Mouse (Mus musculus) fat pad, adult 2 months (tissue): ENCODE results near the gene Trim71.

Experiments
- DNase-seq: peaks from one replicate; pipeline ENCODE4 v3.0.0-alpha.2; 2011; ENCODE audit warnings: low read depth, low spot score; ENCODE audit errors: extremely low read depth

The Trim71 gene

GRCm38 (mm10) chr9:114487481-114488258 lies 76.5 kb downstream of the Trim71 start:
- no peak for DNase-seq

- no peak for DNase-seq
Measured at GRCm38 (mm10) chr9:114486808-114487207, 77.4 kb downstream of the Trim71 start.

GRCm38 (mm10) chr9:114484771-114485170 lies 79.4 kb downstream of the Trim71 start:
- no peak for DNase-seq

- no peak for DNase-seq
Measured at GRCm38 (mm10) chr9:114480940-114481339, 83.2 kb downstream of the Trim71 start.

DNA sequence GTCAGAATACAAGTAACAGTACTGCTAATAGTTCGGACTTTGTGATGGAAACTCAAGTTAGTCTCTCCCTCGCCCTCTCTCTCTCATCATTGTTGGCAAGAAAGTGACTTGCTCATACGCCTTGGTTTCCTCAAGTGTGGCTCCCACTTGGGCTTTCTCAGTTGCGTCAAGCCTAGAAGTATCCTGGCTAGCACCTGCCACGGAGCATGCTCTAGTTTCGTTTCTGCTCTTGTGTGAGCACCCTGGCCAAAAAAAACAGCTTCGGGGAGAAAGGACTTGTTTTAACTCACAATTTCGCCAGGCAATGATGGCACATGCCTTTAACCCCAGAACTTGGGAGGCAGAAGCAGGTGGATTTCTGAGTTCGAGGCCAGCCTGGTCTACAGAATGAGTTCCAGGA lies 87.2 kb downstream of the Trim71 start:
- DNase-seq, result peak; percentile 19

GRCm38 (mm10) chr9:114471892-114472291 lies 92.3 kb downstream of the Trim71 start:
- DNase-seq, result no peak

DNA sequence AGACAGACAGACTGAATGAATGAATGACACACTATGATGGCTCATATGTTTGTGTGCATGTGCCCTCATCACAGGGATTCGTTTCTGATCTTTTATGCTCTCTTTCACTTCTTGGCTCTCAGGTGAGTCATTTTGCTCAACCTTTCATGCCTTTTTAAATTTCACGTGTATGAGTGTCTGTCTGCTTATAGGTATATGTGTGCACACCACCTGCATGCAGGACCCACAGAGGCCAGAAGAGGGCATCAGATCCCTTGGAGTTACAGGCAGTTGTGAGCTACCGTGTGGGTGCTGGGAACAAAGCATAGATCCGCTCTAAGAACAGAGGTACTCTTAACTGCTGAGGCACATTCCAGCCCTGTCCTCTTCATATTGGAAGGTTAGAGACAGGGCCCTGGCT lies 95.5 kb downstream of the Trim71 start:
- DNase-seq, result no peak

- DNase-seq, result no peak
Measured at GRCm38 (mm10) chr9:114468217-114468616, 96.0 kb downstream of the Trim71 start.

GRCm38 (mm10) chr9:114466871-114467270 lies 97.3 kb downstream of the Trim71 start:
- no peak for DNase-seq

GRCm38 (mm10) chr9:114465442-114465841 lies 98.7 kb downstream of the Trim71 start:
- no peak for DNase-seq

DNA sequence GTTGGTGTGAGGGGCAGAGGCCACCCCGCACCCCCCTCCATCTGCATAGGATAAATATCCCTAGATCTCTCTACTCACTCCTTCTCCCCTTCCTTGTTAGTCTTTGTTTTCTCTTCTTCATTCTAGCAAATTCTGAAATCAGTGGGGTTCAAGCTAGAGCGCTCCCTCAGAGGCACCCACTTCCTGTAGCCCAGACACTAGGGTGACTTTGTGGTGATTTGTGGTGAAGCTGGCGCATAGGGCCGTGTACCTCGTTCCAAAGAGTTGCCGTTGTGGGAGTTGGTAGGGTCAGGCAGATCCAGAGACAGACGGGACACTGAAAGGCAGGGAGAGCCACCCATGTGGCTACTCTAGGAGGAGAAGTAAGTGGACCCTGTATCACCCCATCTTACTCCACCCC lies 101.6 kb downstream of the Trim71 start:
- DNase-seq, result no peak

- DNase-seq, result no peak
Measured at GRCm38 (mm10) chr9:114458436-114458835, 105.7 kb downstream of the Trim71 start.
